Mouse (Mus musculus) kidney, adult 2 months (tissue): Measurements from ENCODE around the gene Bloc1s1. TPM values are rescaled to one million over a fixed set of nuclear protein-coding genes. Genes with fewer than 3 reads are reported as not detected.

Source experiments
- DNase-seq: peaks from one replicate; pipeline ENCODE4 v3.0.0; 2021
- H3K27ac ChIP-seq: fragments of 200-500 bp; 2 replicates; pipeline ENCODE4 v1.5.1; 2012; ENCODE audit warnings: low read depth, low read length, control low read depth, inconsistent platforms; ENCODE audit not compliant: insufficient read depth
- H3K27me3 ChIP-seq: fragments of 200-500 bp; replicated peaks from 2 replicates; pipeline ENCODE4 v1.6.1; 2012; ENCODE audit warnings: mild to moderate bottlenecking, moderate library complexity, low read length, inconsistent platforms; ENCODE audit not compliant: control insufficient read depth, insufficient read depth
- H3K36me3 ChIP-seq: fragments of 200-500 bp; 2 replicates; pipeline ENCODE4 v1.6.1; 2012; ENCODE audit warnings: mild to moderate bottlenecking, moderate library complexity, low read length, inconsistent platforms; ENCODE audit not compliant: control insufficient read depth, insufficient read depth
- H3K4me1 ChIP-seq: fragments of 200-500 bp; 2 replicates; pipeline ENCODE4 v1.6.1; 2011; ENCODE audit warnings: low read length; ENCODE audit not compliant: control insufficient read depth, insufficient read depth
- H3K4me3 ChIP-seq: fragments of 200-500 bp; 2 replicates; pipeline ENCODE4 v1.5.1; 2011; ENCODE audit warnings: mild to moderate bottlenecking, low read depth, low read length, control low read depth; ENCODE audit not compliant: insufficient read depth
- CTCF ChIP-seq: fragments of 200-500 bp; conservative IDR thresholded peaks from 2 replicates; pipeline ENCODE4 v1.5.1; 2011; ENCODE audit warnings: low read depth, mild to moderate bottlenecking, control low read depth, low read length, moderate library complexity, mixed read lengths; ENCODE audit not compliant: insufficient read depth, insufficient read length
- POLR2A ChIP-seq: fragments of 200-500 bp; IDR thresholded peaks from one replicate; pipeline ENCODE4 v1.6.1; 2011; ENCODE audit warnings: low read depth, low read length, control low read depth
- WGBS: fragments of 180-500 bp; shearing (Covaris S2); methylation state at CpG from one replicate; pipeline ENCODE4 v1.1.7; 2018; 5-methylcytosine and 5-hydroxymethylcytosine counted together
- polyA plus RNA-seq: library from polyadenylated mRNA; depleted of rRNA; stranded (reverse); fragments of >200 nt; gene quantifications from 2 replicates; pipeline ENCODE4 v1.2.3, GENCODE M21; 2012

Bloc1s1 gene
- polyA plus RNA-seq, 1 experiment: 365 TPM

DNA sequence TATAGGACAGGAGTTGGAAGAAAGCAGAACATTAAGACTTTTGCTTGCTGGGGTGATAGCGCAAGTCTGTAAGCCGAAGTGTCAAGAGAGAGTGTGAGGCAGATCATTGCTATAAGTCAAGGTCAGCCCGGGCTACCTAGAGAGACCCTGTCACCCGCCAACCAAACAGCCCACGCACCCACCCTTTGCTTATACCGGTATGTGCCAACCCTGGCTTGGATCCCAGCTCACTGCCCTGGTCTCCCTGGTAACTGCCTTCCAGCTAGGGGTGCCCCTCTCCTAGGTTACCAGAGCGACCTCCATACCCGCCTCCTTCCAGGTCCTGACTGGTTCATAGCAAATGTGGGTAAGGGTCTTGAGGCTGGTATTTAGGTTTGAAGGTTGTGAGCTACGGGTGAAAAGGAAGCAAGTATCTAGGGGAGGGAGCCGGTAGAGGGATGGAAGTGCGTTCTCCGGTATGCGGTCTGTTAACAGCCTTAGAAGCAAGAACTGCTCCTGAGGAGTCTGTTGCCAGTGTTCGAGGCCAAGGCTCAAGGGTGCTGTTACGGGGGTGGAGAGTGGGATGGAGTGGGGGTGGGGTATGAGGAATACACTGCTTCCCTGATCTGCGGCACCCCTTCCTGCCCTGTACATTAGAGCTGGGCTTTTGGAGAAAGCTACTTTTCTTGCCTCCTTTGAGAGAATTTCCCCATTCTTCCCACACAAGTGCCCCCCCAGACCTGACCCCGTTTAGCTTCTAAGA, 27.7 kb downstream of the Bloc1s1 start:
- Histone ChIP-seq H3K4me1 (peaks cover 25% of the 10 kb centered on the region; the same call in 1 of the 2 replicates), H3K27me3 (no peaks in the 10 kb centered on the region), H3K4me3 (0 out of 2 replicates have a peak overlapping the region, but pooled peaks have one; percentile 8), H3K36me3 (no peaks in the 10 kb centered on the region), H3K27ac (peak overlapping the region; percentile 43; the same call in 1 of the 2 replicates)
- TF ChIP-seq CTCF (no peak), POLR2A (no peak)
- peak; percentile 55 for DNase-seq
- WGBS: 17% methylated on average over 17 of the region's 17 CpGs

DNA sequence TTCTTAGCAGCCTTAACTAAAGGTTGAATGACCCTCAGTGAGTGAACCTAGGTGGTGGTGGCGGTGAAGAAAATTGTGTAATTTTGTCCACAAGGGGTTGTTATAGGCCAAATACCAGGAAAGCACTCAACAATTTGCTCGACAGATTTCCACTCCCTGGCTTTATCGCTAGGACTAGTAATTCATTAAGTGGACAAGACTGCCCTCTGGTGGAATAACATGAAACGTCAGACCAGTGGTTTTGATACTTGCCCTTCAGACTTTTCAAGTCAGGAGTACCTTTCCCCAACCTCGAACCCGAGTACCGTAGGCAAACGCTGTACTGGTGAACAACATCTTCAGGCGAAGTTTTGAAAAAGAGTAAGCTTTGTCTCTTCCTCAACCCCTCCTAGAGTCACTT, 28.4 kb downstream of the Bloc1s1 start:
- H3K27ac ChIP-seq: peak overlapping the region; percentile 43; the same call in 1 of the 2 replicates
- H3K36me3 ChIP-seq: no peaks in the 10 kb centered on the region
- DNase-seq: peak; percentile 94
- H3K27me3 ChIP-seq: no peaks in the 10 kb centered on the region
- TF ChIP-seq CTCF: peak; percentile 46
- TF ChIP-seq POLR2A: no peak
- H3K4me3 ChIP-seq: no peak overlapping the region
- H3K4me1 ChIP-seq: peaks cover 20% of the 10 kb centered on the region; the same call in 1 of the 2 replicates
- under 1% methylated on average over 9 of the region's 9 CpGs for WGBS

DNA sequence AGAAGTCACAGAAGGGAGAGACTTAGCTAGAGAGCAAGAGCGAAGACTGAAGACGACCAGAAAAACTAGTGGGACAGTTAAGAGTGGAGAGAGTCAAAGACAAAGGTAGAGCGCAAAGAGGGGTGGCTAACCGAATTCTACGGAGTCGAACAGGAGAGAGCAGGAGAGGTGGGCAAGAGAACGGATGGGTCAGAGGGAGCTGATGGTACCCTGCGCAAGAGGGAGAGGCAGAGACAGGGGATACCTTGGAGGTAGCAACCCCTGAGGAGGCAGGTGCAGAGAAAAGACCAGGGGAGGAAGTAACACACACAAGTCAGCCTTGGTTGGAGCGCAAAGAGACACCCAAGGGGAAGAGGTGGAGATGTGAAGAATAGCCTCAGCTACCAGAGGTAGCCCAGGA, 31.6 kb downstream of the Bloc1s1 start:
- TF ChIP-seq POLR2A (no peak), CTCF (no peak)
- WGBS: 24% methylated on average over 9 of the region's 9 CpGs
- Histone ChIP-seq H3K27me3 (no peaks in the 10 kb centered on the region), H3K4me1 (peaks cover 12% of the 10 kb centered on the region; the same call in 1 of the 2 replicates), H3K27ac (no peak overlapping the region), H3K4me3 (peak overlapping the region; percentile 34; the same call in 1 of the 2 replicates), H3K36me3 (no peaks in the 10 kb centered on the region)
- no peak for DNase-seq

DNA sequence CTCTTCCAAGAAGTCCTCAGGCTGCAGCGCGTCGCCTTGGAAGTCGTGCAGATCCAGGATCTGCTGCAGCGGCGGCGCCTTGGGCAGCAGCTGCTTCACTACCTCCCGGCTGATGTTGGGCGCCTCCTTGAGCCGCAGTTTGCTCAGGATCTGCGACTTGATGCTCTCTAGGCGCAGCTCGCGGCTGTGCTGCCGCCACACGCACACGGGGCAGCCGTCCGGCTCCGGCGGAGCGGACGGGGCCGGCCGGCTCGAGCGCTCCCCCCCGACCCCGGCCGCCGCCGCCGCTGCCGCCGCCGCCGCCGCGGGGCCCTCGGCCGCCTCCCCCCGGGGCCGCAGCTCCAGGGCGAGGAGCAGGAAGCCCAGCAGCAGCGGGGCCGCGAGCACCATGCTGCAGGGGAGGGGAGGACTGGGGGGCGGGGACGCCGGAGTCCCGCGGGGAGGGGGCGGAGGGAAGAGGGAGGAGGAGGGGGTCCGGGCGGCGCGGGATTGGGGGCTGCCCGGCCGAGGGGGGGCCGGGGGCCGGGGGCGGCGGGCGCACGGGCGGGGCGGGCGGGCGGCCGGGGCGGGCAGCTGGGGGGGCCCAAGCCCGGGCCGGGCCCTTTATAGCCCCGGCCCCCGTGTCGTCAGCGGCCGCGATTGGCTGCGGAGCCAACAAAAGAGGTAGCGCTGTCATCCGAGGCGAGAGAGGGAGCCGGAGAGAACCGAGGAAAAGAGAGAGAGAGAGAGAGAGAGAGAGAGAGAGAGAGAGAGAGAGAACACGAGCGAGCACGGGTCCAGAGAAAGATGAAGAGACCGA, 32.3 kb downstream of the Bloc1s1 start, which contains the start of gene Gdf11:
Gene Gdf11 (minus strand): TSS at position 423 of the 799 bp plus-strand sequence.
- DNase-seq: peak; percentile 52
- no peaks in the 10 kb centered on the region for H3K27me3 ChIP-seq
- 1% methylated on average over 71 of the region's 89 CpGs for WGBS
- H3K27ac ChIP-seq: no peak within 1 kb of the TSS
- no peaks in the 10 kb centered on the region for H3K36me3 ChIP-seq
- TF ChIP-seq POLR2A: no peak
- no peak for TF ChIP-seq CTCF
- peak within 1 kb of the TSS; percentile 81 for H3K4me3 ChIP-seq
- H3K4me1 ChIP-seq: peaks cover 12% of the 10 kb centered on the region; the same call in 1 of the 2 replicates

DNA sequence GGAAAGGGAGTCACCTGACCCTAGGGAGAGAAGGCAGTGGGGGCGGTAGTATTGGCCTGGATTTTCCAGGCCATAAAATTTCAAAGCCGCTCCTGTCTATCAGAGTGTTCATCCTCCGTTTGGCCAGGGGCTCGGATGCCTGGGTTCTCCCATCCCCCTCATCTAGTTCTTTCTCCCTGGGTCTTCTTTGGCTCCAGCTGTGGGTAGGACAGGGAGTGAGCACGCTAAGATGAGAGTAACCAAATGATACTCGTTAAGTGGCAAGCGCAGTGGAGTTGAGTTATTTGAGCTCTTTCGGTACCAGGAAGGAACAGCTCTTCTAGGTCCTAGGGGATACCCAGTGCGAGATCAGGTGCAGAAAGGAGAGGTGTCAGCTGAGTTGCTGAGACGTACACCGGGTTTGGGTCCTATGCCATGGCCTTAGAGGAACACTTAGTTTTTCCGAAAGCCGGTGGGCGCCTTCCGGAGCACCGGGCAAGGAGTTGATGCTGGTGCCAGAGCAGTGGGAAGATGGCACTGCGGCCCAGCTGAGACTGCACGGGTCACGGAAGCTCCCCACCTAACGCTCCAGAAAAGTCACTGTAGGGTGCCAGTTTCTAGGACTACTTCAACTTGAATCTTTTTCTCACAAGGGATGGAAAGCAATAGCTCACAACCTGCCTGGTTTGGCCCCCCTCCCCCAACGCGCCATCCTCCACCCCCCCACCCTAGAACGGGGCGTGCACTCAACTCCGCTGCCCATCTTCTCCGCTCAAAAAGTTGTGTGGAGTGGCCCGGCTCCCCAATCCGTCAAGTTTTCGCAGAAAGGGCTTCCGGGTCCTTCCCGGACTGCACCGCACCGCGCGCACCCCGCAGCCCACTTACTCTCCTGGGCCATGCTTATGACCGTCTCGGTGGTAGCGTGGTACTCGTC, 33.2 kb downstream of the Bloc1s1 start:
- no peak overlapping the region for H3K27ac ChIP-seq
- peaks cover 8% of the 10 kb centered on the region; the same call in 1 of the 2 replicates for H3K4me1 ChIP-seq
- TF ChIP-seq POLR2A: no peak
- TF ChIP-seq CTCF: no peak
- no peak for DNase-seq
- 2% methylated on average over 40 of the region's 40 CpGs for WGBS
- H3K4me3 ChIP-seq: peak overlapping the region; percentile 81
- no peaks in the 10 kb centered on the region for H3K36me3 ChIP-seq
- H3K27me3 ChIP-seq: no peaks in the 10 kb centered on the region

DNA sequence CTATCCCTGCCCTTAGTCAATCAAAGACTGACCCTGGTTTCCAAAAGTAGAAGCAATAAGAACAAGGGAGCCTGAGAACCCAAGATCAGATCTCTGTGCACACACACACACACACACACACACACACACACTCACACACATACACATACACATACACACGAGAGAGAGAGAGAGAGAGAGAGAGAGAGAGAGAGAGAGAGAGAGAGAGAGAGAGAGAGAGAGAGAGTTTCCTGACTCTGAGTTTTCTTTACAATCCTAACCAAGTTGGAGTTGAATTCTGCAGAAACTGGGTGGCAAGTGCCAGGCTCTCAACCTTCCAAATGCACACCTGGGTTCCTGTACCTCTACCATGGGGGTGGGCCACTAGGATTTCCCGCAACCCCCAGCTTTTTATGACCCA, 34.0 kb downstream of the Bloc1s1 start:
- 0 out of 2 replicates have a peak, but pooled peaks cover 2% of the 10 kb centered on the region for H3K4me1 ChIP-seq
- H3K36me3 ChIP-seq: no peaks in the 10 kb centered on the region
- 67% methylated on average over 1 of the region's 2 CpGs for WGBS
- no peak for DNase-seq
- no peak for TF ChIP-seq POLR2A
- no peak for TF ChIP-seq CTCF
- H3K27ac ChIP-seq: no peak overlapping the region
- no peak overlapping the region for H3K4me3 ChIP-seq
- H3K27me3 ChIP-seq: no peaks in the 10 kb centered on the region
